Mouse (Mus musculus): ENCODE results near the gene Ccdc14.
A peak's percentile ranks its signal among the peaks of the same experiment; 100 is the strongest.
"Not testable (repeated sequence)": the region's sequence is repeated elsewhere in the genome, so short reads cannot be mapped to it uniquely, and the experiment has no call there.

Gene Ccdc14

GRCm38 (mm10) chr16:34711481-34711880 lies 21.1 kb downstream of the Ccdc14 start:
- no peak for DNase-seq (ENCODE audit: low spot score in 2 of 2)

- DNase-seq (ENCODE audit: low spot score in 2 of 2) = no peak
Measured at GRCm38 (mm10) chr16:34725156-34725555, 34.7 kb downstream of the Ccdc14 start.

GRCm38 (mm10) chr16:34728610-34729009 lies 38.2 kb downstream of the Ccdc14 start:
- not testable (repeated sequence) for DNase-seq (ENCODE audit: low spot score in 2 of 2)

GRCm38 (mm10) chr16:34729371-34729770 lies 39.0 kb downstream of the Ccdc14 start:
- DNase-seq (ENCODE audit: low spot score in 2 of 2) = no peak

GRCm38 (mm10) chr16:34738656-34739233 lies 48.3 kb downstream of the Ccdc14 start:
- no peak for DNase-seq (ENCODE audit: low spot score in 2 of 2)

GRCm38 (mm10) chr16:34742930-34743329 lies 52.5 kb downstream of the Ccdc14 start:
- DNase-seq (ENCODE audit: low spot score in 2 of 2) = no peak

GRCm38 (mm10) chr16:34745065-34745585 lies 54.7 kb downstream of the Ccdc14 start, which contains the start of gene Mylk:
Gene Mylk (plus strand): TSS chr16:34745210.
- DNase-seq (ENCODE audit: low spot score in 2 of 2) = peak; percentile 49 to 61

- DNase-seq (ENCODE audit: low spot score in 2 of 2) = no peak
Measured at GRCm38 (mm10) chr16:34748081-34748720, 57.8 kb downstream of the Ccdc14 start.

- DNase-seq (ENCODE audit: low spot score in 2 of 2) = no peak
Measured at GRCm38 (mm10) chr16:34749536-34749935, 59.1 kb downstream of the Ccdc14 start.

- DNase-seq (ENCODE audit: low spot score in 2 of 2) = no peak
Measured at GRCm38 (mm10) chr16:34752026-34752425, 61.6 kb downstream of the Ccdc14 start.

GRCm38 (mm10) chr16:34752977-34753376 lies 62.6 kb downstream of the Ccdc14 start:
- DNase-seq (ENCODE audit: low spot score in 2 of 2) = no peak

- no peak for DNase-seq (ENCODE audit: low spot score in 2 of 2)
Measured at GRCm38 (mm10) chr16:34756991-34757390, 66.6 kb downstream of the Ccdc14 start.

- no peak for DNase-seq (ENCODE audit: low spot score in 2 of 2)
Measured at GRCm38 (mm10) chr16:34758205-34758604, 67.8 kb downstream of the Ccdc14 start.

GRCm38 (mm10) chr16:34763959-34764591 lies 73.7 kb downstream of the Ccdc14 start:
- no peak for DNase-seq (ENCODE audit: low spot score in 2 of 2)

GRCm38 (mm10) chr16:34765666-34766065 lies 75.2 kb downstream of the Ccdc14 start:
- no peak for DNase-seq (ENCODE audit: low spot score in 2 of 2)

GRCm38 (mm10) chr16:34766193-34766592 lies 75.8 kb downstream of the Ccdc14 start:
- DNase-seq (ENCODE audit: low spot score in 2 of 2) = no peak

GRCm38 (mm10) chr16:34767443-34767842 lies 77.0 kb downstream of the Ccdc14 start:
- no peak for DNase-seq (ENCODE audit: low spot score in 2 of 2)

- peak in 1 of 2 experiments; percentile 2 for DNase-seq (ENCODE audit: low spot score in 2 of 2)
Measured at GRCm38 (mm10) chr16:34768436-34768835, 78.0 kb downstream of the Ccdc14 start.

- no peak for DNase-seq (ENCODE audit: low spot score in 2 of 2)
Measured at GRCm38 (mm10) chr16:34770127-34770526, 79.7 kb downstream of the Ccdc14 start.

- no peak for DNase-seq (ENCODE audit: low spot score in 2 of 2)
Measured at GRCm38 (mm10) chr16:34772445-34773032, 82.1 kb downstream of the Ccdc14 start.
